Mouse (Mus musculus): ENCODE measurements around the gene Myadml2. TPM values are rescaled to one million over a fixed set of nuclear protein-coding genes. Genes with fewer than 3 reads are reported as not detected.
"Not testable (repeated sequence)": the region's sequence is repeated elsewhere in the genome, so short reads cannot be mapped to it uniquely, and the experiment has no call there.

The Myadml2 gene
- 2.7 and 3.8 TPM in 2 replicates for polyA plus RNA-seq (2012; ENCODE audit: insufficient read depth, insufficient read length, missing spikeins)

DNA sequence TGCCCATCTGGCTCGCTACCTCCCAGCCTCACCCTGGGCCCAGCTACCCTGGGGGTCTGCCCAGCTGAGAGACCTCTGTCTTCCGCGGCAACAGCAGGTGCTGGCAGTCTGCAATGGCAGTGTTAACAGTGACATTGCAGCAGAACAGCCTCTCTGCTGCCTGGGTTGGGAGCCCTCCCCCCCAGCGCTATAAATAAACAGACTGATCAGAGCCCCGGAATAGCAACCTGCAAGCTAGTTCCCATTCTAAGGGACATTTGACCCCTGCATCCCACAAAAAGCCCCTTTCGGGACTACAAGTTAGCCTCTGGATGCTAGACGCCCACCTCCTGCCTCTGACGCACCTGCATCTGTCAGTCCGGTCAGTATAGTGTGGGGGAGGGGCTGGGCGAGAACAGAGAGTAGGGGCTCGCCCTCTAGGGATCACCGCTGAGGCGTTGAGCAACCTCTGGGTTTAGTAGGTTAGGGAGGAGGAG lies at the start of gene Myadml2:
Myadml2 (minus strand) TSS at position 158 of the 476 bp plus-strand sequence.
- peaks cover 4% of the 10 kb centered on the region for H3K4me1 ChIP-seq (ENCODE audit: control insufficient read depth, insufficient read depth, insufficient read length, low read length)
- H3K4me3 ChIP-seq (ENCODE audit: insufficient read depth, low read depth, low read length): peak within 1 kb of the TSS; percentile 35
- no peak within 1 kb of the TSS for H3K27ac ChIP-seq (replicated peaks; ENCODE audit: low read depth, low read length)

DNA sequence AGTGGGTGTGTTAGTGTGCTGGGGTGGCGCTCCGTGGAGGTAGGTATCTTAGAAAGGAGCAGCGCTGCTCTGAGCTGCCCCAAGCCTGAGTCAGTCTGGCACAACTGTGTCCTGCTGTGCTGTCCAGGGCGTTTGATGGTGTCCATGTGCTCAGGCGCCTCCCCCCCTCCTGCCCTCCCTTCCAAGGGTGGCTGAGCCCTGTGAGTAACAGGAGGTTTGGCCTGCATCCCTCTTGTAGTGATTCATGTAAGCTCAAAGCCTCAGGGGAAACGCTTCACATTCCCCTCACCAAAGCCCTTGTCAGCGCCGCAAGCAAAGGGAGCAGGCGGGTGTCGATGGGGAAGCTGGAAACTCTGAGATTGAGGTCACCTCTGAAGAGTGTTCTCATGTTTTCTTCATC lies 49.8 kb upstream of the Myadml2 start:
- H3K4me3 ChIP-seq (ENCODE audit: insufficient read depth, low read depth, low read length): no peak overlapping the region
- no peaks in the 10 kb centered on the region for H3K4me1 ChIP-seq (ENCODE audit: control insufficient read depth, insufficient read depth, insufficient read length, low read length)
- no peak overlapping the region for H3K27ac ChIP-seq (replicated peaks; ENCODE audit: low read depth, low read length)

DNA sequence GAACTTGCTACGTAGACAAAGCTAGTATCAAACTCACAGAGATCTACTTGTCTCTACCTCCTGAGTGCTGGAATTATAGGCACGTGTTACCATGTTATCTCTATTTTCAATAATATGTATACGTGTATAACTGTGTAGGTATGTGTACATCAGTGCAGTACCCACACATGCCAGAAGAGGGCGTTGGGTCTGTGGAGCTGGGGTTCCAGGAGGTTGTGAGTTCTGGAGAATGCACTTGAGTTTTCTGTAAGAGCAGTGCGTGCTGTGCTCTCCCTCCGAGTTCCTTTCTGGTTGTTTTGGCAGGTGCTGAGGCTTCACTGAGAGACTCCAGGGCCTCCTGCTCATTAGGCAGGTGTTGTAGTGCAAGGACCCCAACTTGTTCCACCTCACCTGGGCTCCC lies 48.6 kb upstream of the Myadml2 start:
- Histone ChIP-seq H3K27ac (replicated peaks; ENCODE audit: low read depth, low read length) (no peak overlapping the region), H3K4me3 (ENCODE audit: insufficient read depth, low read depth, low read length) (no peak overlapping the region), H3K4me1 (ENCODE audit: control insufficient read depth, insufficient read depth, insufficient read length, low read length) (no peaks in the 10 kb centered on the region)

DNA sequence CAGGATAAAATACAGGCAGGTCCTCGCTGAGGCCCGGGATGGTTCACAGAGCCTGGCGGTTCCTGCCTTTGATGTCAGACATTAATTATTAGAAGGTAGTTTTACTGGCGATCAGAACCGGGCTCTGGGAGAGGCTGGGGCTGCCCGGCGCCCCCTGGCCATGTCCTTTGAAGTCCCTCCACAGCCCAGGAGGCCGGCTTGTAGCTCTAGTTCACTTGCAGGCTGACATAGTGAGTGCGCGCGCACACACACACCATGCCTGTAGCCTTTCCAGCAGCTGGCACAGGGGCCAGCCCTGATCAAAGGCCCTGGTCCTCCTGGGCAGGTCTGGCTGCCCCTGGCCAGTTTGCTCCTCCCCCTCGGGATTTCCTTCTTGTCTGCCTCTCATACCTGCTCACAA lies 47.7 kb upstream of the Myadml2 start:
- no peaks in the 10 kb centered on the region for H3K4me1 ChIP-seq (ENCODE audit: control insufficient read depth, insufficient read depth, insufficient read length, low read length)
- H3K27ac ChIP-seq (replicated peaks; ENCODE audit: low read depth, low read length): no peak overlapping the region
- no peak overlapping the region for H3K4me3 ChIP-seq (ENCODE audit: insufficient read depth, low read depth, low read length)

DNA sequence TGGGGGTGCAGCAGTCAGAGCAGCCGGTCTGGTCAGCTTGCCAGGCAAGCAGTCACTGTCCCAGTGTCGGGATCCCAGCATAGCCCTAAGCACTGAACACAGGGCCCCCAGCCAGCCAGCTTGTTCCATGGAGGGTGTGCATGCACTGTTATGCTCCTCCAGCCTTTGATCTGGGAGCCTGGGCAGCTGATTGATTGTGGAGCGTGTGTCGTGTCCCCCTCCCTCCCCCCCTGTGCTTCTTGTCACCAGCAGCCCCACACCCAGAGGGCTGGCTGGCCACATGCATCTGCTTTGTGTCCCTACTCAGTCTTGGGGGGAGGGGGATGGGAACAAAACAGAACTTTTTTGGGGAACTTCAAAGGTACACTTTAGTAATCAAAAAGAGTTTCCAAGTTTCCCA lies 47.2 kb upstream of the Myadml2 start:
- no peaks in the 10 kb centered on the region for H3K4me1 ChIP-seq (ENCODE audit: control insufficient read depth, insufficient read depth, insufficient read length, low read length)
- H3K4me3 ChIP-seq (ENCODE audit: insufficient read depth, low read depth, low read length): no peak overlapping the region
- no peak overlapping the region for H3K27ac ChIP-seq (replicated peaks; ENCODE audit: low read depth, low read length)

GRCm38 (mm10) chr11:120693461-120693860 lies 45.5 kb upstream of the Myadml2 start:
- H3K4me3 ChIP-seq (ENCODE audit: insufficient read depth, low read depth, low read length): no peak overlapping the region
- no peaks in the 10 kb centered on the region for H3K4me1 ChIP-seq (ENCODE audit: control insufficient read depth, insufficient read depth, insufficient read length, low read length)
- no peak overlapping the region for H3K27ac ChIP-seq (replicated peaks; ENCODE audit: low read depth, low read length)

DNA sequence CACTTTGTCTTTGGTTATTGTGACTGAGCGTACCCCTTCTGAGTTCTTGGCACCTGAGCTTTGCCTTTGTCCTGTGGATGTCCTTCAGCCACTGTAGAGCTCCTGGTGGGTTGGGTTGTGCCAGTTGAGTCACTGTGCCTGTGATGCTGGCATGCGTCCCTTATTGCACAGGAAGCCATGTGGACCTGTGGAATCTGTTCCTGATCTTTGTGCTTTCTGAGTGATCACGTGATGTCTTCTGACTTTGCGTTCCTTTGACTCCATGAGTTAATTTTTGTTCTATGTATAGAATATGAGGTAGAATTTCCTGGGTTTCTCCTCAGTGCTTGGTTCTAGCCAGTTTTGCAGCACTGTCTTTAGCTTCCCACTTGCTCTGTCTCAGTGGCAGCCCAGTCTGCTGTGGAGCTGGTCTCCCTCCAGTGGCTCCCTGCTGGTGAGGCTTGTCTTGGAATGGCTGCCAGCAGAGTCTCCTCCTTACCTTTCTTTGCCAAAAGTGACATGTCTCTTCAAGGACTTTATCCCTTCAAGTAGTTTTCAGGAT lies 44.6 kb upstream of the Myadml2 start:
- Histone ChIP-seq H3K4me1 (ENCODE audit: control insufficient read depth, insufficient read depth, insufficient read length, low read length) (no peaks in the 10 kb centered on the region), H3K27ac (replicated peaks; ENCODE audit: low read depth, low read length) (no peak overlapping the region), H3K4me3 (ENCODE audit: insufficient read depth, low read depth, low read length) (no peak overlapping the region)

DNA sequence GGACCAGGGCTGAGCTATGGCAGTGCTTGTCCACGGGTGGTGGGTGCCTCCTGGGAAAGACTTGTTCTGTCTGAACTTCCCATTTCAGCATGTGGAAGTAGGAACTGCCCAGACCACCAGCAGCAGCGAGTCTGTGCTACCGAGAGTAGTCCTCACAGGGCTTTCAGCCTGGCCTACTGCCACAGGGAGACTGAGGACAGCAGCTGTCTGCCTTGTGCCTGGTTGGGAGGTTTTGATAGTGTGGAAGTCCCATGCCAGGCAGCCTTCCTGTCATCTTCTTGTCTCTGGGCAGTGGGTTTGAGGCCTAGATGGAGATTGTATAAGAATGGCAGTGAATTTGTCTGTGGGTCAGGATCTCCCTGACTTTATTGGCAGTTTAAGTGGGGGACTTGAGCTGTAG lies 41.4 kb upstream of the Myadml2 start:
- Histone ChIP-seq H3K4me1 (ENCODE audit: control insufficient read depth, insufficient read depth, insufficient read length, low read length) (no peaks in the 10 kb centered on the region), H3K4me3 (ENCODE audit: insufficient read depth, low read depth, low read length) (no peak overlapping the region), H3K27ac (replicated peaks; ENCODE audit: low read depth, low read length) (no peak overlapping the region)

DNA sequence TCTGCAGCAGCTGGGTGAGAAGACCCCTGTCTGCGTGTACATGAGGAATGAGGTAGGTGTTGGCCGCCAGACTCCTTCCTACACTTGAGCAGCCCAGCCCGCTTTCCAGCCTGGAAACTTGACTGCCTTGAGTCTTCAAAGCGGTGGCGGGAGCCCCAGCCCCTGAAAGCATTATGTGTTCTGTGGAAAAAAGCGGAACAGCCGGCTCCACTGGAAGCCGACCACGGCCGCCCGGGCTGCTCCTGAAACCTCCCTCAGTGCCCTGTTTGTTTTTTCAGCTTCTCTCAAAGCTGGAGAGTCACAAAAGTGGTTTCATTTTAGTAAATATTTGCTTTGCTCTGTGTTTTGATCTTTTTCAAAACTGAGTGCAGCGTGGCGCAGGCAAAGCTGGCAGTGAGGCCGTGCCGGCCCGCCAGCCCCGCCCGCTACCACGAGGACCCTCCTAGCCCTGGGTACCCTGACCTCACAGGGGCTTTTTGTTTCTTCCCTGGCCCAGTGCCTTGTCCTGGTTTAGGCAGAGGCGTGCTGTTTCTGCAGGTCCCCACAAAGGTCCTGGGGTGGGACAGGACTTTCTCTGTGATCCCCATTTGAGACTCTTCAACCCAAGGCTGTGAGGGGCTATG lies 38.8 kb upstream of the Myadml2 start:
- Histone ChIP-seq H3K4me3 (ENCODE audit: insufficient read depth, low read depth, low read length) (no peak overlapping the region), H3K4me1 (ENCODE audit: control insufficient read depth, insufficient read depth, insufficient read length, low read length) (no peaks in the 10 kb centered on the region), H3K27ac (replicated peaks; ENCODE audit: low read depth, low read length) (no peak overlapping the region)

DNA sequence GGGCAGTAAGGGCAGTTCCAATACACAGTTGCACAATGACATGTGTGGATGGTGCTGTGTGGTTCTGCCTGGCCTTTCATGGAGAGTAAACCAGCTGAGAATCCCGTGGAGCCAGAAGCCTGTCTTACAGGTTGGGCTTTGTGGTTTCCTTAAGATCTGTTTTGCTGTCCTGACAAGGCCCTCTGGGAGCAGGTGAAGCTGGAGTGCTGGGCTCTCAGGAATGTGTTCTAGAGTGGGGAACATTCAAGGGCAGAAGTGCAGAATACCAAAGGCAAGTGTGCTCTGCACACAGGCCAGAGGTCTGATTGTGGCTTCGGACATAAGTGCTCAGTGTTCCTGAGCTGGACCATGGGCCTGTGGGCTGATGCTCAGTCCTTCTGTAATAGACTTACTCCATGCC lies 36.7 kb upstream of the Myadml2 start:
- H3K4me3 ChIP-seq (ENCODE audit: insufficient read depth, low read depth, low read length): no peak overlapping the region
- H3K27ac ChIP-seq (replicated peaks; ENCODE audit: low read depth, low read length): no peak overlapping the region
- H3K4me1 ChIP-seq (ENCODE audit: control insufficient read depth, insufficient read depth, insufficient read length, low read length): no peaks in the 10 kb centered on the region

- no peaks in the 10 kb centered on the region for H3K4me1 ChIP-seq (ENCODE audit: control insufficient read depth, insufficient read depth, insufficient read length, low read length)
- H3K4me3 ChIP-seq (ENCODE audit: insufficient read depth, low read depth, low read length): no peak overlapping the region
- H3K27ac ChIP-seq (replicated peaks; ENCODE audit: low read depth, low read length): no peak overlapping the region
These were observed 36.1 kb upstream of the Myadml2 start for GRCm38 (mm10) chr11:120684086-120684485.

- Histone ChIP-seq H3K4me1 (ENCODE audit: control insufficient read depth, insufficient read depth, insufficient read length, low read length) (no peaks in the 10 kb centered on the region), H3K4me3 (ENCODE audit: insufficient read depth, low read depth, low read length) (no peak overlapping the region), H3K27ac (replicated peaks; ENCODE audit: low read depth, low read length) (no peak overlapping the region)
These were observed 35.6 kb upstream of the Myadml2 start for GRCm38 (mm10) chr11:120683536-120683935.

DNA sequence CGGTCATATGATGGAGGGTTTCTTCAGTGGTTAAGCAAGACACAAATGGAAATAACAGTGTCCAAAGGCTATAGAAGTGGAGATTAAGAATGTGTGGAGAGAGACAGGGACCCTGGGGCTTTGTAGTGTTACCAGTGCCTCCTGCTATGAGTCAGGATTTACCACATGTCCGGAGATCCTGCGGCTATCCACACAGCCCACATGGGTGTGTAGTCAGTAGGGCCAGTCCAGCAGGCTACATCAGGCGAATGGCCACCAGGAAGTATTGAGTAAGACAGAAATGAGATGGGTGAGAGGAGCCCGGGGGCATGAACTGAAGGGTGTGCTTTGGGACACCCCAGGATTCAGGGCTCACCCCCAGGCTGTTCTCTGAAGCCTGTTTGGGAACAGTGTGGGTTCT lies 34.7 kb upstream of the Myadml2 start:
- Histone ChIP-seq H3K4me1 (ENCODE audit: control insufficient read depth, insufficient read depth, insufficient read length, low read length) (no peaks in the 10 kb centered on the region), H3K4me3 (ENCODE audit: insufficient read depth, low read depth, low read length) (no peak overlapping the region), H3K27ac (replicated peaks; ENCODE audit: low read depth, low read length) (no peak overlapping the region)

DNA sequence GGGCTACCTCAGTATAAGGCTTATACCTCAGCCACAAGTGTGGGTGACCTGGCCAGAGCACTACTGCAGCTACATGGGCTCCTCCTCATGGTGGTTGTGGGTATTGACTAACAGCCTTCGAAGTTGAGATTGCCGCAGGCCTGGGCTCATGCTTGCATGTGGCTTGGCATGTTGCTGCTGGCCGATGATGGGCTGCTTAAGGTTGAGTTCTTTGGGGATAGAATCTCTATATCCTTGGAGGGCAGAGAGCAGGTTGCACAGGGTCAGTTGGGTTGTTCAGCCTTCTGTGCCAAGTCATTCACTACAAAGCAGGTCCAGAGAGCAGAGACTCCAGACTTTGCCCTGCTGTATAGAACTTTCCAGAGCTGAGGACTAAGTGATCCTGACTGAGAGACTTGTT lies 32.0 kb upstream of the Myadml2 start:
- no peak overlapping the region for H3K27ac ChIP-seq (replicated peaks; ENCODE audit: low read depth, low read length)
- H3K4me3 ChIP-seq (ENCODE audit: insufficient read depth, low read depth, low read length): no peak overlapping the region
- no peaks in the 10 kb centered on the region for H3K4me1 ChIP-seq (ENCODE audit: control insufficient read depth, insufficient read depth, insufficient read length, low read length)

- Histone ChIP-seq H3K4me3 (ENCODE audit: insufficient read depth, low read depth, low read length) (no peak overlapping the region), H3K4me1 (ENCODE audit: control insufficient read depth, insufficient read depth, insufficient read length, low read length) (peaks cover 3% of the 10 kb centered on the region; the same call in 1 of the 2 replicates), H3K27ac (replicated peaks; ENCODE audit: low read depth, low read length) (no peak overlapping the region)
These were observed 29.0 kb upstream of the Myadml2 start for GRCm38 (mm10) chr11:120676951-120677350.

DNA sequence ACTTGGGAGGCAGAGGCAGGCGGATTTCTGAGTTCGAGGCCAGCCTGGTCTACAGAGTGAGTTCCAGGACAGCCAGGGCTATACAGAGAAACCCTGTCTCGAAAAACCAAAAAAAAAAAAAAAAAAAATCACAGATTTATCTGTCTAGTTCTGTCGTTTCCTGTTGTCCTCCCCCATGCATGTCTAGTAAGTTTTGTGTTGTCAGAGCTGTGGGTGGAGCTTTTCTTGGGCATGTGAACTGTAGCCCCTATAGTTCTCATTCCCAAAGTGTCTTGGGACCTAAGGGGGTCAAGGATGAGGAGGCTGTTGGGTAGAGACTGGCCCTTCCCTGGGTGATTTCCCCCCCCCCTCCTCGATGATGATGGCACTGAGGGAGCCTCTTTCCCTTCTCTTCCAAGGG lies 27.9 kb upstream of the Myadml2 start:
- H3K27ac ChIP-seq (replicated peaks; ENCODE audit: low read depth, low read length); H3K4me3 ChIP-seq (ENCODE audit: insufficient read depth, low read depth, low read length); H3K4me1 ChIP-seq (ENCODE audit: control insufficient read depth, insufficient read depth, insufficient read length, low read length): not testable (repeated sequence)

Measured in brown adipose tissue, adult 24 weeks (tissue).